Mouse (Mus musculus): Measurements from ENCODE around the gene Cul4b. TPM values are rescaled to one million over a fixed set of nuclear protein-coding genes. Genes with fewer than 3 reads are reported as not detected.

Cul4b gene
- polyA plus RNA-seq (2017; shearing (Covaris generic)) = 10 to 100 TPM; 28.4 to 29.3 TPM

GRCm38 (mm10) chrX:38576078-38576477 is at the start of gene Cul4b:
Gene Cul4b (minus strand): TSS chrX:38576196.

GRCm38 (mm10) chrX:38600177-38600994 is 24.4 kb upstream of the Cul4b start, which contains the start of gene Mcts1:
Gene Mcts1 (plus strand): TSS chrX:38600578.

Other genes starting within 250 kb of the Cul4b start
- gene Lamp2, start 119.7 kb downstream of the Cul4b start, polyA plus RNA-seq (2017; shearing (Covaris generic)) = 10 to 100 TPM; 37.7 to 55.7 TPM
- gene Mcts1, start 24.4 kb upstream of the Cul4b start, polyA plus RNA-seq (2017; shearing (Covaris generic)) = 100 to 1,000 TPM; 128 to 150 TPM
- gene C1galt1c1, start 58.9 kb upstream of the Cul4b start, polyA plus RNA-seq (2017; shearing (Covaris generic)) = 10 to 100 TPM; 22.5 to 26.1 TPM
- gene 6030498E09Rik, start 196.5 kb upstream of the Cul4b start, polyA plus RNA-seq (2017; shearing (Covaris generic)) = under 1 TPM in 1 of 2 experiments, not detected in 1; 0.97 TPM

All from inflammation-experienced regulatory T-cells (primary cell).